Mouse (Mus musculus) thymus, postnatal 10 days (tissue): Measurements from ENCODE around the gene Psmg4.

Experiments
- DNase-seq, 2 experiments: peaks; one replicate each; pipeline ENCODE4 v3.0.0; 2021; ENCODE audit warnings: low spot score in 2 of 2

Psmg4 gene

DNA sequence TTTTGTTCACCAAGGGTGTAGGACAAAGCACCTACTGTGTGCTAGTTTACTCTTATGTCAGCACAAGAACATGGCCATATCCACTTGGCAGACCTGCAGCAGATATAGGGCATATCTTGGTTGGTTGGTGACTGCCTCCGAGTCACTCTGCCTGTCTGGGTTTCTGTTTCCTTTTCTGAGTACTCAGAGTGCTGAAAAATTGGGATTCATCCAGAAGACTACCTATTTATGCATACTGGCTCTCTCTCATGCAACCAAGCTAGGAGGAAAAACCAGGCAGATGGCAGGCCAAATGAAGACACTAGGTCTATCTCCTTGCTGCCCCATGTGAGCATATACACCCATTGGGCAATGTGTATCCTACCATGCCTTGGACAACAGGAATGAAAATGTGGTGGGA lies 32.9 kb downstream of the Psmg4 start:
- no peak for DNase-seq

DNA sequence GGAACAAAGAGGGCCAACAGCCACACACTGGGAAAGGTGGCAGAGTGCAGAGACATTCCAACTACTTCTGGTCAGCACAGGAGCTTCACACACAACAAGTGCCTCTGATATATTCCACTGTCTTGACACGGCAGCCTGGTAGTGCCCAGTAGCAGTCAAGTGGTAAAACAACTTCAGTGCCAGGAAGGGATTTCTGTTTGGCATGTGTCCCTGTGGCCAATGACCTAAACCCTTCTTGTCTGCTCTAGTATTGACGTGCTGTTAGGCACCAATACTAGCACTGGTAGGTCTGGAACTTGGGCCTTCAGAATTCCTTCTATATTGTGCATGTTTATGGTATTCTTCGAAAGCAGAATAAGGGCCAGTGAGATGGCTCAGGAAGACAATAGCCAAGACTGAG lies 42.5 kb downstream of the Psmg4 start:
- no peak for DNase-seq

DNA sequence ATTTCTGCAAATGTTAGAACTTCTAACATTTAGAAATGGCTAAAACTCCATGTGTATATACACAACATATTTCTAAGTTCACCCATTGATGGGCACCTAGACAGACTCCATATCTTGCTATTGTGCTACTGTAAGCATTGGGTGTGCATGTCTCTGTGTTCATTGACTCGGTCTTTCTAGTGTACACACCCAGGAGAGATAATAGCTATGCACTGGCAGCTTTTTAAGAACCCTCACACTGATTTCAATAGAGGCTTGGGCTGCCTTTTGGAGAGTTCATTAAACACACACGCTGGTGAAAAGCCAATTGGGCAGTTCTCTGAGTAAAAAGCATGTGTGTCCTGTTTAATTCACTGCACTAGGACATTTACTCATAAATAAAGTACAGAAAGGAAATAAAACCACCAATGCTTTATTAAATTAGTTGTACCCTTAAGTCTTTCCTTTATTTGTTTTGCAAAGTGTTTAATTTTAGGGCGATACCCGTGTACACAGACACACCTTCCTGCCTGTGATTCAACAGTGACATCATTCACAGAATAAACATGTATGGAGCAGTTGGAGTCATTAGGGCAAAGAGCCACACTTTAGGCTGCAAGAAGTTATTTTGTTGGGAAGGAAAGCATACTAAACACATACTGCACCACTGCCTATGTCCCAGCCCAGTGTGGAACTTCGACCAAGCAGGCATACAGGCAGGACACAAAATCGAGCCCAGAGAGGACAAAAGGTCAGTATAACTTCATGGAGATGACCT lies 45.1 kb downstream of the Psmg4 start:
- DNase-seq: no peak

DNA sequence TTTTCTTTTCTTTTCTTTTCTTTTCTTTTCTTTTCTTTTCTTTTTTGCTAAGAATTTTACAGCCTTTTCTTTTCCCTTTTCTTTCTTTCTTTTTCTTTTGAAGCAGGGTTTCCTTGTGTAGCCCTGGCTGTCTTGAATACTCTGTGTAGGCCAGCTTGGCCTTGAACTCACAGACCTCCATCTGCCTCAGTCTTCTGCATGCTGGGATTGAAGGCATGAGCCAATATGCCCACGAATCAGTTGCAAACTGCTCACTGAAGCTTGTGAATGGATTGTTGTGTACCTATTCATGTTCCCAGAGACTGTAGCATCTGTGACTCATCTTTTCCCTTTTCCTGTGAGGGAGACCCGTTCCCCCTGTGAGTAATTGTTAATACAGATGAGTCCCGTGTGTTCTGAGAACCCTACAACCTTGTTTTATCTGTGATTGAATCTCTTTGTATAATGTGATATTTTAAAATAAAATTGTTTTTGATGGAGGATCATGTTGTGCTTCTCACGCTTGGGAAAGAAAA lies 48.6 kb downstream of the Psmg4 start:
- no peak for DNase-seq

DNA sequence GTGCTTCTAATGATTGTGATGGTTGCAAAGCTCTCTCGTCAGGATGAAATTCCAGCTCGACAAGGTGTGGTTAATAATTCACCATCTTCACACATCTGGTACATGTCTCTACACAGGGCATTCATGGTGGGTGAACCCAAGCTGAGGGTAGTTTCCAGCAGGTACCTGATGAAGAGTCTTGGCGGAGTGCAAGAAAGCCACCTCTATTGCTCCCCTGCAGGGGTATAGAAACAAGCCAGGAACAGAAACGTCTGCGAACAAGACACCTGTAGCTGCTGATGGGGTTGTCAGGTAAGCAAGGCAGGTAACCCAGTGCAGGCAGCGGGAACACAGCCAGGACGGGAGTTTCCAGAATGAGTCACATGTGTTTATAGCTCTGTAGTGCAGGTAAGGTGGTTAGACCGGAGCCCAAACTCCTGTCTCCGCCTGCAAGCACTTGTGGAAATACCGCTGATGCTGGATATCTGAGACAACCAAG lies 50.0 kb downstream of the Psmg4 start:
- no peak for DNase-seq

DNA sequence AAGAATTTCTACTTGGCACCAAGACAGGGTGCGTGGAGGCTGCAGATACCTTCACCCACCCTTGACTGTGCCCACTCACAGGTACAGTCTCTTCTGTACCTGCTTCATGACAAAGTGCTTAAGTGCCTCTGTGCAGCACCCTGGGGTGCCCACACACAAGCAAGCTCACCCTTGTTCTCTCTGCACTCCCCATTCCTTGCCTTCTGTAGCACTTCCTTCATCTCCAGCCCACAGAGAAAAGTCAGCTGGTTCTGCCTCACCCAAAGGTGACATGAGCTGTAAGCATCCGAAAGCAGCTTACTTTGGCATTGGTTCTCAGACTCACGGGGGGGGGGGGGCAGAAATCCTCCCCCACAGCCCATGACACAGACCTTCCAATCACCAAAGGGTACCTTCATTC lies 52.1 kb downstream of the Psmg4 start:
- DNase-seq: no peak

DNA sequence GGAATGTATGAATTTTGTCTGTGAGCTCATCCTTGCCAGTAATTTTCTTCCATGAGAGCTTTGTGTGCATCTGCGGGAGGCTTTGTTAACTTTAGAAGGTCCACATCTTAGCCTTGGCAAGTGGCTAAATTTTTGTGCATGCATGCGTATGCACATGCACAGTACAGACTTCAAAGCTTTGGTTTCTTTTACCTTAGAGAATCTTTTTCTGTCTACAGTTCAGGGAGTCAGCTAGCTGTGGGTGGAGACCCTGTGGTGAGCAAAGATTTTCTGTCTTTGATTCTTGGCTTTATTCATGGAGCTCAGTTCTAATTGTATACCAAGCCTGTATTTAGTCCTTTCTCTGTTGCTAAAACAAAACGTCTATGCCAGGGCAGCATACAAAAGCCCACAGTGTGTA lies 56.0 kb downstream of the Psmg4 start:
- DNase-seq: no peak

DNA sequence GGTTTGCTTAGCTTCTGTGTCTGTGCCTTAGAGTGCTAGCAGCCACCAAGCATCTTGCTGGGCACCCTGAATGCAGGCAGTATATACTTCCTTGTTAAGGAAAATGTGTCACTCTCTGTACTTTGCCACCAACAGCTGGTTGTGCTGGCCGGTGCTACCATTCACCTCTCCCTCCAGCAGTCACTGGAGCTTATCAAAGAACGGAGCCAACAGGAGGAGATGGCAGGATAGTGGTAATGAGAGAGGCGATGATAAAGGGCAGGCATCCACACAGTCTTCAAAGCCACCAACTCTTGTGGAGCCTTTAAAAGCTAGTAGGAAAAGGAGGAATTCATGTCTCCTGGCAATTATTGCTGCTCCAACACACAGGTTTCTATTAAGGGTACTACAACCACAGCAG lies 57.0 kb downstream of the Psmg4 start:
- DNase-seq: no peak

DNA sequence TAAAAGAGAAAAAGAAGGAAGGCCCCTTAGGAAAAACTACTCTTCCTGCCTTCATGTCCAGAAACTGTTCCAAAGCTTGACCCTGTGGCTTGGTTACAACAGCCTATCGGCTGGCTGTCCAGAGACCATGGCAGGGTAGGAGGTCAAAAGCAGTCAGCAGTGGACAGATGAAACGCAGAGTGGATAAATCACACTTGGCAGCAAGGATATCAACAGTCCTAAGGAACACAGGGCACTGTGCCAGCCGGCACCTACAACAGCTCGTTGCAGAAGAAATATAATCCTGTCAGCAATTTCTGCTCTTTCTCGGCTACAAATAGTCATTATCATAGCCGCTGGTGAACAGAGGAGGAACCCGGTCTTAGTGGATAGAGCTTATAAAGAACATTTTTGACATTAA lies 60.2 kb downstream of the Psmg4 start:
- DNase-seq: no peak

DNA sequence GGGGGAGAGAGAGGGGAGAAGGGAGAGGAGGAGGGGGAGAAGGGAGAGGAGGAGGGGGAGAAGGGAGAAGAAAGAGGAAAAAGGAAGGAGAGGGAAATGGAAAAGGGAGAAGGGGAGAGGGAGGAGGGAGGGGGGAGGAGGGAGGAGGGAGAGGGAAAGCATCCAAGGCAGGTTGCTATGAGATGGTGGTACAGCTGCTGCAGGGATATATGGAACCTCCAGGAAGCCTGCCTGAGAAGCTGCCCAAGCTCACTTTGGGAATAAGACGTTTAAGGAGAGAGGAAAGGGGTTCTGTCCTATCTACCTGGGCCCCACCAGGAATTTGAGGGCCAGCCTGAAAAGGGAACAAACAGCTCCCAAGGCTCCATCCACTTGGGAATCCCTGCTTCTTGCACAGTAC lies 64.2 kb downstream of the Psmg4 start:
- no peak for DNase-seq
